Mouse (Mus musculus): ENCODE data around the gene Srsf5. TPM values are rescaled to one million over a fixed set of nuclear protein-coding genes. Genes with fewer than 3 reads are reported as not detected.
"Not testable (repeated sequence)": the region's sequence is repeated elsewhere in the genome, so short reads cannot be mapped to it uniquely, and the experiment has no call there.

Gene Srsf5
- polyA plus RNA-seq, 1 experiment from 2014 or later: 583 TPM

DNA sequence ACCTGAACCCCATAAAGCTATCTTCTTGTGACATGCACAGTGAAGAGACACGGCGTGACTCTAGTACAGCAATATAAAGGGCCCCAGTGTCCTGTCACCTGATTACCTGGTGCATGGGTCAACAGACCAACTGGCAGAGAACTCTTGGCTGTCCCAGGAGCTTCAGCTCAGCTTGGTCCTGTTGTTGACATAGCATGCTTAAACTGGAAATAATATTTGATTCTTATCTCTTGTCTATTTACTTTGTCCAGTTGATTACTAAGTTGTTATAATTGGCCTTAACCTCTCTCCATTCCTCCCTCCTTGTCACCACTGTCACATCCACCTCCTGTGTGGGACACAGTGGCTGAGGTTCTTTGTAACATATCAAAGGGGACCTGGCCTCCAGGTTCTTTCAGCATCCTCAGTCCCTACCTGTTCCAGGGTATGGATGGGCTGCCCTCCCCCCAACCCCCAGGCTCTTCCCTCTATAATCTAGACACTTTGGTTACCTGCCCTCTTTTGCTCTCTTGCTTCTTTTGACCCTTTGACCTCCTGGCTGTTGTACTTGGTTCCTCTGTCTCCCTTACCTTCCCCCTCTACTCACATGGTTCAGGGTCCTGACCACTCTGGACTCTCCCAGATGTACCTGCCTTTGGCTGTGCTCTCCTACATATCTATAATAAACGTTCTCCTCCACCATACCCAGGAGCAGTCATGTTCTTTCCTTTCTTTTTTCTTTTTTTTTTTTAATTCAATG is 13.7 kb upstream of the Srsf5 start:
- no peak overlapping the region for H3K4me3 ChIP-seq
- no peak for ATAC-seq (ENCODE audit: borderline replicate concordance, extremely low read depth, low FRiP score, low TSS enrichment)
- no peaks in the 10 kb centered on the region for H3K36me3 ChIP-seq
- 78% methylated on average over 3 of the region's 3 CpGs for WGBS
- H3K9ac ChIP-seq: no peak overlapping the region
- no peaks in the 10 kb centered on the region for H3K27me3 ChIP-seq
- no peaks in the 10 kb centered on the region for H3K9me3 ChIP-seq
- H3K27ac ChIP-seq: no peak overlapping the region
- no peaks in the 10 kb centered on the region for H3K4me1 ChIP-seq
- no peak overlapping the region for H3K4me2 ChIP-seq

DNA sequence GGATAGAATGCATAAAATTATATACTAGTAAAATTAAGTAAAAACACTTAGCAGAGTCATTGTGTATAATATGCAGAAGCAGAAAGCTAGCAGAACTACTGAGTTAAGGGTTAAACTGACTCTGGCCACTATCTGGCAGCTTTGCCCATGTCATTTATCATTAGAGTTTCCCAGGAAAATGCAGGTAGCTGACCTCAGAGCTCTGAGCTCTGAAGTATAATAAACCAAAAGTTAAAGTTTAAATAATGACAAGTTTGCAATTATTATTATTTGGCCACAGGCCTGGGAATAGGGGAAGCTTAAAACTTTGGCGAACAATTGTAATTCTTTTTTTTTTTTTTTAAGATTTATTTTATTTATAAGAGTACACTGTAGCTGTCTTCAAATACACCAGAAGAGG is 12.4 kb upstream of the Srsf5 start:
- Histone ChIP-seq H3K4me2 (no peak overlapping the region), H3K27me3 (no peaks in the 10 kb centered on the region), H3K4me3 (no peak overlapping the region), H3K36me3 (no peaks in the 10 kb centered on the region), H3K9ac (no peak overlapping the region), H3K4me1 (peaks cover 5% of the 10 kb centered on the region; the same call in 1 of the 2 replicates), H3K27ac (no peak overlapping the region), H3K9me3 (no peaks in the 10 kb centered on the region)
- no peak for ATAC-seq (ENCODE audit: borderline replicate concordance, extremely low read depth, low FRiP score, low TSS enrichment)
- WGBS: 81% methylated on average over 1 of the region's 1 CpGs

GRCm38 (mm10) chr12:80936751-80937150 is 8.6 kb upstream of the Srsf5 start:
- Histone ChIP-seq H3K4me1 (peaks cover 11% of the 10 kb centered on the region), H3K9me3 (no peaks in the 10 kb centered on the region), H3K36me3 (no peaks in the 10 kb centered on the region), H3K4me3 (no peak overlapping the region), H3K4me2 (no peak overlapping the region), H3K27me3 (no peaks in the 10 kb centered on the region), H3K9ac (no peak overlapping the region), H3K27ac (no peak overlapping the region)
- peak; percentile 31 for ATAC-seq (ENCODE audit: borderline replicate concordance, extremely low read depth, low FRiP score, low TSS enrichment)
- WGBS: 42% methylated on average over 2 of the region's 2 CpGs

GRCm38 (mm10) chr12:80937331-80938029 is 7.8 kb upstream of the Srsf5 start:
- H3K9me3 ChIP-seq: no peaks in the 10 kb centered on the region

DNA sequence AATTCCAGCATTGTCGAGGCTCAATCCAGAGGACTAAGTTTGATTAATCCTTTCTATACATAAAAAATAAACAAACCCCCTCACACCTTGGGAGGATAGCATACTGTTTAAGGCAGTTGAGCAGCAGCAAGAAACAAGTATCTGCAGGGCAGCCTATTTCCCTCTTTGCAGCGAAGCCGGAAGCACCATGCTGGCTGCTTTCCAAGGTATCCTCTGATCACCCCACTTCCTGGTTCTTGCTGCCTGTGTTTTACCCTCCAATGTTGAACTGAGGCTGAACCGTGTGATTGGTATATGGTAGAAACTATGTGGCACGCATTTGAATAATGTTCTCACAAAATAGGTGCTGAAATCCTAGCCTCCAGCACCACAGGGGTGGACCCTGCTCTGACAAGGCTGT is 6.7 kb upstream of the Srsf5 start:
- no peak for ATAC-seq (ENCODE audit: borderline replicate concordance, extremely low read depth, low FRiP score, low TSS enrichment)
- H3K4me3 ChIP-seq: no peak overlapping the region

More at GRCm38 (mm10) chr12:80937331-80938029, 7.8 kb upstream of the Srsf5 start:
- ATAC-seq (ENCODE audit: borderline replicate concordance, extremely low read depth, low FRiP score, low TSS enrichment): no peak
- Histone ChIP-seq H3K36me3 (no peaks in the 10 kb centered on the region), H3K4me3 (no peak overlapping the region), H3K4me2 (no peak overlapping the region), H3K27me3 (no peaks in the 10 kb centered on the region), H3K9ac (no peak overlapping the region), H3K27ac (no peak overlapping the region), H3K4me1 (peaks cover 11% of the 10 kb centered on the region)
- WGBS: 69% methylated on average over 9 of the region's 9 CpGs

DNA sequence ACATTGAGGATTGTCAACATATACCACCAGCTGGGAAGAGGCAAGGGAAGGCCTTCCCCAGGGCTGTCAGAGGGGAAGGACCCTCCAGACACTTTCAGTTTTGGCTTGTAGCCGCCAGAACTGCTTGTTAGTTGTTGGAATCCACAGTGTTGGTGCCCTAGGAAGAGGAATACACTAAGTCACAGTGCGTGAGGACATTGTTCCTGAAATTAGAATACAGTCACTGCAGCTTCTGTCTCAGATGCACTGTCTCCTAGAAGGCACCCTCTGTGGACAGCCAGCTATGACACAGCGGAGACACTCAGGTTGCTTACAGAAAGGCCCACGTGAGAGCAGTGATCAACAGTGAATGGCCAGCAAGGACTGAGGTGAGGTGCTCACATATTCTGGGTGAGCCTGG is 6.1 kb upstream of the Srsf5 start:
- Histone ChIP-seq H3K9ac (no peak overlapping the region), H3K27ac (peak overlapping the region; percentile 39), H3K36me3 (no peaks in the 10 kb centered on the region), H3K27me3 (no peaks in the 10 kb centered on the region), H3K4me3 (no peak overlapping the region), H3K4me1 (peaks cover 11% of the 10 kb centered on the region), H3K4me2 (no peak overlapping the region), H3K9me3 (no peaks in the 10 kb centered on the region)
- no peak for ATAC-seq (ENCODE audit: borderline replicate concordance, extremely low read depth, low FRiP score, low TSS enrichment)
- whole genome bisulfite sequencing: 76% methylated on average over 4 of the region's 4 CpGs

More for the DNA sequence above, 6.7 kb upstream of the Srsf5 start:
- Histone ChIP-seq H3K27ac (peak overlapping the region; percentile 39), H3K4me1 (peaks cover 11% of the 10 kb centered on the region), H3K36me3 (no peaks in the 10 kb centered on the region), H3K4me2 (no peak overlapping the region), H3K9ac (no peak overlapping the region), H3K27me3 (no peaks in the 10 kb centered on the region), H3K9me3 (no peaks in the 10 kb centered on the region)
- WGBS: 24% methylated on average over 5 of the region's 5 CpGs

GRCm38 (mm10) chr12:80941886-80942285 is 3.4 kb upstream of the Srsf5 start:
- Histone ChIP-seq H3K4me2 (no peak overlapping the region), H3K27me3 (no peaks in the 10 kb centered on the region), H3K9me3 (no peaks in the 10 kb centered on the region), H3K4me3 (no peak overlapping the region), H3K36me3 (peaks cover 6% of the 10 kb centered on the region), H3K4me1 (peaks cover 16% of the 10 kb centered on the region), H3K27ac (no peak overlapping the region), H3K9ac (no peak overlapping the region)
- WGBS: 88% methylated on average over 3 of the region's 3 CpGs
- no peak for ATAC-seq (ENCODE audit: borderline replicate concordance, extremely low read depth, low FRiP score, low TSS enrichment)

DNA sequence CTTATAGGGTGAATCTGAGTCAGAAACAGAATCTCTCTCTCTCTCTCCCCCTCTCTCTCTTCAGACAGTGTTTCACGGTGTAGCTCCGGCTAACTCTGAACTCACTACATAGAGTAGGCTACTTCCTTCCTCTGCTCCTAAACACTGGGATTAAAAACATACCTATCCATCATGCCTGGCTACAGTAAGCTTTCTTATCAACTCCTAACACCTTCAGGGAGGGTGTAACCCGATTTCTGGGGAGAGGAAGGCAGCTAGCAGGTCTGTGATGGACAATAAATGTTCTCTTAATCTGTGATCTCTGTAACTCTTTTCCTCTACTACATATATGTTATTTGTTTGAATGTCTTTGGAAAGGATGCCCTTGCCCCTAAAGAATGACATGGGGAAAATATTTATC is 1.9 kb upstream of the Srsf5 start:
- Histone ChIP-seq H3K9ac (no peak overlapping the region), H3K4me2 (no peak overlapping the region), H3K27ac (no peak overlapping the region), H3K9me3 (no peaks in the 10 kb centered on the region), H3K36me3 (peaks cover 19% of the 10 kb centered on the region), H3K4me3 (no peak overlapping the region), H3K4me1 (peaks cover 23% of the 10 kb centered on the region), H3K27me3 (no peaks in the 10 kb centered on the region)
- 64% methylated on average over 3 of the region's 3 CpGs for whole genome bisulfite sequencing
- ATAC-seq (ENCODE audit: borderline replicate concordance, extremely low read depth, low FRiP score, low TSS enrichment): no peak

- Histone ChIP-seq H3K27ac (no peak overlapping the region), H3K4me3 (no peak overlapping the region), H3K27me3 (no peaks in the 10 kb centered on the region), H3K36me3 (peaks cover 26% of the 10 kb centered on the region), H3K9me3 (no peaks in the 10 kb centered on the region), H3K4me2 (peak overlapping the region; percentile 48; the same call in 1 of the 2 replicates), H3K4me1 (peaks cover 17% of the 10 kb centered on the region), H3K9ac (no peak overlapping the region)
- 87% methylated on average over 4 of the region's 4 CpGs for WGBS
- no peak for ATAC-seq (ENCODE audit: borderline replicate concordance, extremely low read depth, low FRiP score, low TSS enrichment)
Measured at GRCm38 (mm10) chr12:80944204-80944603, 1.1 kb upstream of the Srsf5 start.

DNA sequence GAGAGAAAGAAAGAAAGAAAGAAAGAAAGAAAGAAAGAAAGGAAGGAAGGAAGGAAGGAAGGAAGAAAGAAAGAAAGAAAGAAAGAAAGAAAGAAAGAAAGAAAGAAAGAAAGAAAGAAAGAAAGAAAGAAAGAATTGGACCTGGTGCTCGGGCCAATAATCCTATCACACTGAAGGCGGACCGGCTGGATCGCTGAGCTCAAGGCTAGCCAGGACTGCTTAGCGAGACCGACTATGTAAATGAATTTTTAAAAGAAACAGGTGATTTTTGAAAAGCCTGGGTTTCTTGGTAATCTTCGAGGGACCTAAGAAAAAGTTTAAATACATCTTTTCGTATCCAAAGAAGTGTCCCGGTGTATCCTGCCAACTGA is 356 bp upstream of the Srsf5 start:
- peak overlapping the region; percentile 48 for H3K4me2 ChIP-seq
- H3K27ac ChIP-seq: peak overlapping the region; percentile 96
- not testable (repeated sequence) for H3K9me3 ChIP-seq, H3K27me3 ChIP-seq
- ATAC-seq (ENCODE audit: borderline replicate concordance, extremely low read depth, low FRiP score, low TSS enrichment): peak; percentile 19; the same call in 1 of the 2 replicates
- 2% methylated on average over 9 of the region's 9 CpGs for WGBS
- peaks cover 17% of the 10 kb centered on the region for H3K4me1 ChIP-seq
- peak overlapping the region; percentile 27; the same call in 1 of the 2 replicates for H3K9ac ChIP-seq
- H3K4me3 ChIP-seq: peak overlapping the region; percentile 97
- H3K36me3 ChIP-seq: peaks cover 31% of the 10 kb centered on the region

DNA sequence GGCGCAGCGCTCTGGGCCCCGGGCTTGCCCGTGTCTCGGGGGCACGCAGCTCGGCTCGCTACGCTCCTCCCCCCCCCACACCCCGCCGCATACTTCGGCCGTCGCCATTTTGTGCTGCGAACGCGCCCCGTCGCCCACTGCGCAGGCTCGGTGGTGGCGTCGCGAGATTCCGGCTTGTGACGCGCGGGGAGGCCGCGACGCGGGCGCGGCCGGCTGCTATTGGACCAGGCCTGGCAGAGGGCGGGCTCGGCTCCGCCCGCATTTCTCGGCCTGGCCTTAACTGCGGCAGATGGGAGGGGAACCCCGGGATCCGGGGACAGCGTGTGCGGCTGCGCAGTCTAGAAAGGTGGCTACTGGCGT is 672 bp downstream of the Srsf5 start:
- ATAC-seq (ENCODE audit: borderline replicate concordance, extremely low read depth, low FRiP score, low TSS enrichment): peak; percentile 96
- 0% methylated on average over 36 of the region's 47 CpGs for WGBS

GRCm38 (mm10) chr12:80948202-80948601 is 2.9 kb downstream of the Srsf5 start:
- 92% methylated on average over 18 of the region's 18 CpGs for WGBS
- Histone ChIP-seq H3K27ac (no peak overlapping the region), H3K27me3 (no peaks in the 10 kb centered on the region), H3K4me2 (no peak overlapping the region), H3K4me3 (no peak overlapping the region), H3K4me1 (peaks cover 26% of the 10 kb centered on the region), H3K36me3 (peaks cover 59% of the 10 kb centered on the region), H3K9me3 (no peaks in the 10 kb centered on the region), H3K9ac (no peak overlapping the region)
- no peak for ATAC-seq (ENCODE audit: borderline replicate concordance, extremely low read depth, low FRiP score, low TSS enrichment)

More for the DNA sequence above, 672 bp downstream of the Srsf5 start:
- H3K36me3 ChIP-seq: peaks cover 37% of the 10 kb centered on the region
- peak overlapping the region; percentile 99 for H3K9ac ChIP-seq
- H3K4me3 ChIP-seq: peak overlapping the region; percentile 97
- H3K4me2 ChIP-seq: peak overlapping the region; percentile 69
- H3K27ac ChIP-seq: peak overlapping the region; percentile 96
- H3K27me3 ChIP-seq: no peaks in the 10 kb centered on the region
- no peaks in the 10 kb centered on the region for H3K9me3 ChIP-seq
- peaks cover 17% of the 10 kb centered on the region for H3K4me1 ChIP-seq
